Mouse (Mus musculus): ENCODE measurements around the gene Cdk19. TPM values are rescaled to one million over a fixed set of nuclear protein-coding genes. Genes with fewer than 3 reads are reported as not detected.

Gene Cdk19
- polyA plus RNA-seq, 1 experiment from 2014 or later = 9.6 TPM

DNA sequence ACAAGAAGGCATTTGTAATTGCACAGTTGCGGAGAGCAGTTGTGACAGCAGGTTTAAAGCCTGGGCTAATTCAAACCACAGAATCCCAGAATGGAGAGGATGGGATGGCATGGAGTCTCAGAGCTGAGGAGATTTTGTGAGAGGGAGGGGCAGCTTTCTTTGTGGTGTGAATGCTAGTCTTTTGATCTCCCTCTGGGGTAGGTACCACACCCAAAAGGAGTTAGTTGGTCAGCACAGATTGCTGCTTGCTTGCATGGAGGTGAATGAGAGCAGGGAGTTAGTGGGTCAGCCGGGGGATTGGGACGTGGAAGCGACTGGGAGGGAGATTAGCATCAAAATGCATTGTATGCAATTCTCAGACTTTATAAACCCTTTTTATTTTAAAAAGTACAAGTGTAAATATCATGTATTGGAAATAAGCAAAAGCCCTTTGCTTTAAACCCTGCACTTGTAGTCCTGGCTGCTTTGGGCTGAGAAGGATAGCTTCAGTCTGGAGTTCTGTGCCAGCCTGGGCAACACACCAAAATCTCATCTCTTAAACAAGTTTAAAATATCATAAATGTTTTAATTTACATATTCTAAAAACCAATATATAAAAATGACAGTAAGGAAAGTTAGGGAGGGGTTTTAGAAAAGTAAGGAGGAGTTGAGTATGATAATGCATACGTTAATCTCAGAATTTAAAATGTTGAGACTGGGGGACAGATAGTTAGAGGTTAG, 25.4 kb downstream of the Cdk19 start:
- no peak overlapping the region for H3K4me3 ChIP-seq (ENCODE audit: low read length)
- no peak overlapping the region for H3K4me2 ChIP-seq (ENCODE audit: low read length)
- no peaks in the 10 kb centered on the region for H3K36me3 ChIP-seq (ENCODE audit: control insufficient read depth, insufficient read depth, low read length)
- no peak overlapping the region for H3K9ac ChIP-seq (ENCODE audit: low read depth, low read length)
- H3K9me3 ChIP-seq (ENCODE audit: control insufficient read depth, low read length) = no peaks in the 10 kb centered on the region
- 58% methylated on average over 5 of the region's 5 CpGs for WGBS
- H3K27me3 ChIP-seq (replicated peaks; ENCODE audit: control insufficient read depth, insufficient read depth, low read length) = no peaks in the 10 kb centered on the region
- no peak overlapping the region for H3K27ac ChIP-seq (ENCODE audit: low read depth, low read length)
- H3K4me1 ChIP-seq (ENCODE audit: control insufficient read depth, insufficient read depth, low read depth, low read length) = peaks cover 6% of the 10 kb centered on the region
- ATAC-seq = peak; percentile 24; the same call in 1 of the 2 replicates

DNA sequence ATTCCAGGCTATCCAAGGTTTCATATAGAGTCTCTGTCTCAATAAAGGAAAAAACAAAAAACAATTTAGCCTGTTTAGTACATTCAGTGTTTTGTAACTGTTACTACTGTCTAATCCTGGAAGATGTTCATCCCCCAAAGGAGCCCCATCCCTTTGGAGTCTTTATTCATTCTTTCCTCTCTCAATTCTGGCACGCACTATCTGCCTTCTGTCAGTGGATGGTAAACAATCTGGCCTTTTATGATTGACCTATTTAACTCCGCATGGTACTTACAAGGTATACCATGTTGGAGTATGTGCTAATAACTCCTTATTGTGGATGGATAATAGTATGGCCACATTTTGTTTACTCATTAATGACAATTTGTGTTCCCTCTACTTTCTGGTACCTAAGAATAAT, 26.6 kb downstream of the Cdk19 start:
- H3K36me3 ChIP-seq (ENCODE audit: control insufficient read depth, insufficient read depth, low read length) = no peaks in the 10 kb centered on the region
- H3K9me3 ChIP-seq (ENCODE audit: control insufficient read depth, low read length) = no peaks in the 10 kb centered on the region
- no peaks in the 10 kb centered on the region for H3K27me3 ChIP-seq (replicated peaks; ENCODE audit: control insufficient read depth, insufficient read depth, low read length)
- 73% methylated on average over 2 of the region's 2 CpGs for WGBS
- no peak overlapping the region for H3K9ac ChIP-seq (ENCODE audit: low read depth, low read length)
- H3K4me3 ChIP-seq (ENCODE audit: low read length) = no peak overlapping the region
- H3K4me2 ChIP-seq (ENCODE audit: low read length) = no peak overlapping the region
- H3K27ac ChIP-seq (ENCODE audit: low read depth, low read length) = no peak overlapping the region
- H3K4me1 ChIP-seq (ENCODE audit: control insufficient read depth, insufficient read depth, low read depth, low read length) = peaks cover 6% of the 10 kb centered on the region
- no peak for ATAC-seq

DNA sequence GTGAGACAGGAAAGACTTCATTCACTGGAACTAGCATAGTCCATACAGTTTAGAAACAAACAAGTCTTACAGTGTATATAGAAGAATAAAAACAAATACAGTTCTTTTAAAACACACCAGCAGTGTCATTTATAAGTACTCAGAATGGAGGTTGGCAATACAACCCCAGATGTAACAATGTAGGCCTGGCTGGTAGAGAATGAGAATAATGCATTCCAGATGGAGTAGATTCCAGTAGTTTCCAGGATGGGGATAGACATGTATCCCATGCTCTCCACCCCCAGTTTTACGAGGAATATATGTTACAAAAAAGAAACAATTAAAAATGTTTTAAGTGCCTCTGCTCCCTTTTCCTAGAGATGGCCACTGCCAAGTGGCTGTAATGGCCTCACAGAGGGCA, 29.2 kb downstream of the Cdk19 start:
- H3K4me2 ChIP-seq (ENCODE audit: low read length) = no peak overlapping the region
- ATAC-seq = no peak
- no peak overlapping the region for H3K4me3 ChIP-seq (ENCODE audit: low read length)
- no peaks in the 10 kb centered on the region for H3K9me3 ChIP-seq (ENCODE audit: control insufficient read depth, low read length)
- H3K27me3 ChIP-seq (replicated peaks; ENCODE audit: control insufficient read depth, insufficient read depth, low read length) = no peaks in the 10 kb centered on the region
- no peak overlapping the region for H3K9ac ChIP-seq (ENCODE audit: low read depth, low read length)
- H3K27ac ChIP-seq (ENCODE audit: low read depth, low read length) = no peak overlapping the region
- 90% methylated on average over 1 of the region's 1 CpGs for WGBS
- H3K36me3 ChIP-seq (ENCODE audit: control insufficient read depth, insufficient read depth, low read length) = no peaks in the 10 kb centered on the region
- H3K4me1 ChIP-seq (ENCODE audit: control insufficient read depth, insufficient read depth, low read depth, low read length) = peaks cover 19% of the 10 kb centered on the region

DNA sequence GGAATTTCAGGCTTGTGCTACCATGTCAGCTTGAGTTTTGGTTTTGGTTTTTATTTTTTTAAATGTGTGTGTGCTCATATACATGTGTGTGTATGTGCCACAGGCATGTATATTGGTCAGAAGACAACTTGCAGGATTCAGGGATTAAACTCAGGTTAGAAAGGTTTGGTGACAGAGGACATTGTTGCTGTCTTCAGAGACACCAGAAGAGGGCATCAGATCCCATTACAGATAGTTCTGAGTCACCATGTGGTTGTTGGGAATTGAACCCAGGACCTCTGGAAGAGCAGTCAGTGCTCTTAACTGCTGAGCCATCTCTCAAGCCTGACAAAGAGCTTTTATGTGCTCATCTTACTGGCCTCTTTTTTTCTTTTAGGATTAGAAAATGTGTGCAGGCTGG, 30.8 kb downstream of the Cdk19 start:
- H3K27me3 ChIP-seq (replicated peaks; ENCODE audit: control insufficient read depth, insufficient read depth, low read length) = no peaks in the 10 kb centered on the region
- H3K9me3 ChIP-seq (ENCODE audit: control insufficient read depth, low read length) = no peaks in the 10 kb centered on the region
- H3K4me1 ChIP-seq (ENCODE audit: control insufficient read depth, insufficient read depth, low read depth, low read length) = peaks cover 13% of the 10 kb centered on the region
- H3K4me2 ChIP-seq (ENCODE audit: low read length) = no peak overlapping the region
- H3K27ac ChIP-seq (ENCODE audit: low read depth, low read length) = no peak overlapping the region
- H3K9ac ChIP-seq (ENCODE audit: low read depth, low read length) = no peak overlapping the region
- H3K4me3 ChIP-seq (ENCODE audit: low read length) = no peak overlapping the region
- ATAC-seq = no peak
- H3K36me3 ChIP-seq (ENCODE audit: control insufficient read depth, insufficient read depth, low read length) = no peaks in the 10 kb centered on the region

- Histone ChIP-seq H3K4me3 (ENCODE audit: low read length) (no peak overlapping the region), H3K9ac (ENCODE audit: low read depth, low read length) (no peak overlapping the region), H3K27ac (ENCODE audit: low read depth, low read length) (peak overlapping the region; percentile 51), H3K36me3 (ENCODE audit: control insufficient read depth, insufficient read depth, low read length) (no peaks in the 10 kb centered on the region), H3K9me3 (ENCODE audit: control insufficient read depth, low read length) (no peaks in the 10 kb centered on the region), H3K4me1 (ENCODE audit: control insufficient read depth, insufficient read depth, low read depth, low read length) (peaks cover 13% of the 10 kb centered on the region), H3K27me3 (replicated peaks; ENCODE audit: control insufficient read depth, insufficient read depth, low read length) (no peaks in the 10 kb centered on the region), H3K4me2 (ENCODE audit: low read length) (peak overlapping the region; percentile 31)
- no peak for ATAC-seq
- 77% methylated on average over 8 of the region's 8 CpGs for WGBS
Measured at GRCm38 (mm10) chr10:40371184-40371913, 32.0 kb downstream of the Cdk19 start.

DNA sequence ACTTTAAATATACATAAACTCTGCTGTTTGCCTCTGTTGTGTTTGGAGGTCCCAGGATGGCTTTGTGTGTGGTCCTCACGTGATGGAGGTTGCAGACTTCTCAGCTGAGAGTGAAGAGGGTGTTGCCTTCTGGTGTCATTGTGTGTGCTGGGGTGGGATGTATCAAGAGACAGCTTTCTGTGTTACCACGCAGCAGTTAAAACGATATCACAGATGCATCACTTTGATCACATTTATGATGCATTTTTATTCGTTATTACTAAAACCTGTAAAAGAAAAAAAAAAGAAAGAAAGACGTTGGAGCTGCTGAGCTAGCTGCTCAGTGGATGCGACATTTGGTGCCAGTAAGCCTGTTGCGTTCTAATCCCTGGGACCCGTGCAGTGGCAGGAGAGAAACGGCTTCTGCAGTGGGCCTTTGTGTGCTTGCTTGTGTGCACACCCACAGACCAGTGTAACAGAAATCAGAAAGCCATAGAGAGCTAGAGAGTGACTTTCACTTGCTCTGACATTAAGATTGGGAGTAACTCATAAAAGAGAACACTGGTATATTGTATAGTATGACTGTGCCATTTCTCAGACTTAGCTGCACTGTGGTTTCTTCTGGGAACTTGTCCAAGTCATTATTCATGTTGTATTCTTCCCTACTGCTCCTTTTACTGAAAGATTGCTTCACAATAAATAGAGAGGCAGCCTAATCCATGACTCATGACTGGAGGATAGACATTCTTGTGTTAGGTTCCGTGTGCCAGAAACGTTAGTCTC, 32.7 kb downstream of the Cdk19 start:
- Histone ChIP-seq H3K27me3 (replicated peaks; ENCODE audit: control insufficient read depth, insufficient read depth, low read length) (no peaks in the 10 kb centered on the region), H3K36me3 (ENCODE audit: control insufficient read depth, insufficient read depth, low read length) (no peaks in the 10 kb centered on the region), H3K4me1 (ENCODE audit: control insufficient read depth, insufficient read depth, low read depth, low read length) (peaks cover 13% of the 10 kb centered on the region), H3K27ac (ENCODE audit: low read depth, low read length) (peak overlapping the region; percentile 51), H3K4me3 (ENCODE audit: low read length) (no peak overlapping the region), H3K9ac (ENCODE audit: low read depth, low read length) (no peak overlapping the region), H3K4me2 (ENCODE audit: low read length) (peak overlapping the region; percentile 31), H3K9me3 (ENCODE audit: control insufficient read depth, low read length) (no peaks in the 10 kb centered on the region)
- WGBS = 19% methylated on average over 11 of the region's 11 CpGs
- peak; percentile 93 for ATAC-seq

DNA sequence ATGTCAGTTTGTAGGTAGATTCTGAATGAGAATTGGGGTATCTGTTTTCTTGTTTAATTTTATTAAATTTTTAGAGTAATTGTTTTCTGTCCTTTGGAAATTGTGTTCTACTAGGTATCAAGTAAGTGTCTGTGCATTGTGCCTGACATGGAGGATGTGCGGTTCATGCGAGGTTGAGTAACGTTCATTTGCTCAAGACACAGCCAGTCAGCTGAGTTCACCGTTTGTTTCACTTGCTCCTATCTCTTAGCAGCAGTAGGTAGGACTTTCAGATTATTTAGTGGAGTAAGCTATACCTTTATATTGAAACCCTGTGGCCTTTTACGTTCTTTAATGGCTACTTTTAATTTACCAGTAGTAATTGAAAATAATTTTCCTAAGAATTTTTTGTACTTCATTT, 34.4 kb downstream of the Cdk19 start:
- no peaks in the 10 kb centered on the region for H3K9me3 ChIP-seq (ENCODE audit: control insufficient read depth, low read length)
- no peak for ATAC-seq
- H3K4me3 ChIP-seq (ENCODE audit: low read length) = no peak overlapping the region
- no peaks in the 10 kb centered on the region for H3K27me3 ChIP-seq (replicated peaks; ENCODE audit: control insufficient read depth, insufficient read depth, low read length)
- H3K36me3 ChIP-seq (ENCODE audit: control insufficient read depth, insufficient read depth, low read length) = no peaks in the 10 kb centered on the region
- H3K27ac ChIP-seq (ENCODE audit: low read depth, low read length) = no peak overlapping the region
- H3K9ac ChIP-seq (ENCODE audit: low read depth, low read length) = no peak overlapping the region
- WGBS = 92% methylated on average over 5 of the region's 5 CpGs
- H3K4me1 ChIP-seq (ENCODE audit: control insufficient read depth, insufficient read depth, low read depth, low read length) = peaks cover 13% of the 10 kb centered on the region
- H3K4me2 ChIP-seq (ENCODE audit: low read length) = no peak overlapping the region

DNA sequence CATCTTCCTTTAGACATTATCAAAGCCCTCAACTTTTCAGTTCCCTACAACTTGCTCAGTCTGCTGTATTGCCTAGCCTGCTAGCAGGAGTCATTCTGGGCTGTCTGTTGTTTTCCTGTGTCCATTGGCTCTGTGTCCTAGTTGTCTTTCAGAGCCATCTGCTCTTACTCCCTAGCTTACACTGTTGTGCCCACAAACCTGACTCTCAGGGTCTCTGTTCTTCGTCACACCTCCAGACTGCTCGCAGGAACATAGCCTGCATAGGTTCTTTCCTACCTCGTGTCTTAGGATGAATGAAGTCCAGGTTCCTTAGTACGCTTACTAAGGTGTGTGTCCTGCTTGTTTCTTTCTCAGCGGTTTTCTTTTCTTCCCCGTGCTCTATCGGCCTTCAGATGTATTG, 35.5 kb downstream of the Cdk19 start:
- 92% methylated on average over 7 of the region's 7 CpGs for WGBS
- Histone ChIP-seq H3K27ac (ENCODE audit: low read depth, low read length) (no peak overlapping the region), H3K27me3 (replicated peaks; ENCODE audit: control insufficient read depth, insufficient read depth, low read length) (no peaks in the 10 kb centered on the region), H3K4me3 (ENCODE audit: low read length) (no peak overlapping the region), H3K9me3 (ENCODE audit: control insufficient read depth, low read length) (no peaks in the 10 kb centered on the region), H3K4me1 (ENCODE audit: control insufficient read depth, insufficient read depth, low read depth, low read length) (peaks cover 13% of the 10 kb centered on the region), H3K36me3 (ENCODE audit: control insufficient read depth, insufficient read depth, low read length) (no peaks in the 10 kb centered on the region), H3K9ac (ENCODE audit: low read depth, low read length) (no peak overlapping the region), H3K4me2 (ENCODE audit: low read length) (no peak overlapping the region)
- no peak for ATAC-seq

- ATAC-seq = no peak
- Histone ChIP-seq H3K4me1 (ENCODE audit: control insufficient read depth, insufficient read depth, low read depth, low read length) (peaks cover 12% of the 10 kb centered on the region), H3K4me2 (ENCODE audit: low read length) (no peak overlapping the region), H3K9me3 (ENCODE audit: control insufficient read depth, low read length) (no peaks in the 10 kb centered on the region), H3K9ac (ENCODE audit: low read depth, low read length) (no peak overlapping the region), H3K27me3 (replicated peaks; ENCODE audit: control insufficient read depth, insufficient read depth, low read length) (no peaks in the 10 kb centered on the region), H3K36me3 (ENCODE audit: control insufficient read depth, insufficient read depth, low read length) (no peaks in the 10 kb centered on the region), H3K4me3 (ENCODE audit: low read length) (no peak overlapping the region), H3K27ac (ENCODE audit: low read depth, low read length) (no peak overlapping the region)
- 45% methylated on average over 3 of the region's 3 CpGs for WGBS
Measured at GRCm38 (mm10) chr10:40376286-40376685, 36.9 kb downstream of the Cdk19 start.
